Mouse (Mus musculus): ENCODE data around the gene Ssh2.

Gene Ssh2

DNA sequence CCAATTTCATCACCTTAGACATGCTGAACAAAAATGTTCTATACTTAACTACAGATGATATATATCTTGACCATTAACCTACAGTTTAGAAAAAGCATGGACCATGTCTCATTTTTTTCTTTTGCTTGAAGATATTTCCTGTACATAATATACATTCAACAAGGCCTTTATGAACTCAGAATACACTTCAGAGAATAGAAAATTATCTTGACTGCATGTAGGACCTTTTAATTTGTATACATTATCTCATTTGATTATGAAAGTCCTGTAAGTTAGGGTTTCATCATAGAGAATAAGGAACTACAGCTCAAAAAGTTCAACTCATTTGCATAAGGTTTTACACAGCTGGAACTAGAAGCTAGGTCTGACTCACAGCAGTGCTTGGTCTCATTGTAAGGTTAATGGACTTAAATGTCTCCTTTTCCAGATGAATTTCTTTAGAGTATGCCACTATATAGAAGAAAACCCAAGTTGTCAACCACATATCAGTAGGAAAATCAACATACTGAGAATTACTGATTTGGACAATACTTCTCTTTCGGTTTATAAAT lies 1.9 kb upstream of the Ssh2 start:
- Histone ChIP-seq H3K4me3 (replicated peaks; ENCODE audit: low read length) (no peak overlapping the region), H3K36me3 (ENCODE audit: insufficient read depth, low read length) (no peaks in the 10 kb centered on the region), H3K9me3 (ENCODE audit: low read length) (no peaks in the 10 kb centered on the region), H3K4me1 (replicated peaks; ENCODE audit: low read depth, low read length) (peaks cover 13% of the 10 kb centered on the region), H3K27me3 (ENCODE audit: insufficient read depth, low read length) (peaks cover 19% of the 10 kb centered on the region)
- no peak for TF ChIP-seq CTCF (conservative IDR thresholded peaks at IDR 0.05; ENCODE audit: low read length)
- TF ChIP-seq NANOG (IDR thresholded peaks at IDR 0.05; ENCODE audit: borderline replicate concordance, low read length), result no peak
- TF ChIP-seq POU5F1 (IDR thresholded peaks at IDR 0.05; ENCODE audit: borderline replicate concordance, low read length), result no peak

- H3K9me3 ChIP-seq (ENCODE audit: low read length), result no peaks in the 10 kb centered on the region
- no peak for TF ChIP-seq NANOG (IDR thresholded peaks at IDR 0.05; ENCODE audit: borderline replicate concordance, low read length)
- TF ChIP-seq CTCF (conservative IDR thresholded peaks at IDR 0.05; ENCODE audit: low read length), result peak; percentile 39; the same call in 1 of the 2 replicates
- no peak for TF ChIP-seq POU5F1 (IDR thresholded peaks at IDR 0.05; ENCODE audit: borderline replicate concordance, low read length)
- H3K4me3 ChIP-seq (replicated peaks; ENCODE audit: low read length), result no peak overlapping the region
- H3K36me3 ChIP-seq (ENCODE audit: insufficient read depth, low read length), result no peaks in the 10 kb centered on the region
- H3K4me1 ChIP-seq (replicated peaks; ENCODE audit: low read depth, low read length), result peaks cover 13% of the 10 kb centered on the region
- peaks cover 19% of the 10 kb centered on the region for H3K27me3 ChIP-seq (ENCODE audit: insufficient read depth, low read length)
Measured at GRCm38 (mm10) chr11:77214755-77215154, 1.3 kb upstream of the Ssh2 start.

- TF ChIP-seq POU5F1 (IDR thresholded peaks at IDR 0.05; ENCODE audit: borderline replicate concordance, low read length) (no peak), CTCF (conservative IDR thresholded peaks at IDR 0.05; ENCODE audit: low read length) (no peak), NANOG (IDR thresholded peaks at IDR 0.05; ENCODE audit: borderline replicate concordance, low read length) (no peak)
- Histone ChIP-seq H3K36me3 (ENCODE audit: insufficient read depth, low read length) (no peaks in the 10 kb centered on the region), H3K4me3 (replicated peaks; ENCODE audit: low read length) (peak overlapping the region; percentile 94), H3K4me1 (replicated peaks; ENCODE audit: low read depth, low read length) (peaks cover 13% of the 10 kb centered on the region), H3K27me3 (ENCODE audit: insufficient read depth, low read length) (peaks cover 19% of the 10 kb centered on the region), H3K9me3 (ENCODE audit: low read length) (no peaks in the 10 kb centered on the region)
Measured at GRCm38 (mm10) chr11:77215483-77215882, 604 bp upstream of the Ssh2 start.

DNA sequence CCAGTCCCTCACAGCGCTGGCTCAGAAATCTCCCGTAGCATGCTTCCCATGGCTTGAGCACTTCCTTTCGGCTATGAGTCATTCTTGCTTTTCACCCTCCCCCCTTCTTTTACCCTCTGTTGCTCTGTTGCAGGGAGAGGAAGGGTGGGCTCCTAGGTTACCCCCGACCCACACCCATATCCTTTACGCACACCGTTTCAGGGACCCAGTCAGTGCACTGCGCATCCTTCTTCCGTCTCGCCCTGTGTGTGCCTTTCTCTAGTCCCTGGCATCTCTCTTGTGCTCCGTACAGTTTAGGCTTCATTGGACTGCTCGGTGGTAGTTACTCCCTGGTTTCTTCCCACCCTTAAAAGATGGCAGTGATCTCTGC lies 659 bp downstream of the Ssh2 start:
- Histone ChIP-seq H3K9me3 (ENCODE audit: low read length) (no peaks in the 10 kb centered on the region), H3K4me1 (replicated peaks; ENCODE audit: low read depth, low read length) (peaks cover 13% of the 10 kb centered on the region), H3K36me3 (ENCODE audit: insufficient read depth, low read length) (no peaks in the 10 kb centered on the region), H3K27me3 (ENCODE audit: insufficient read depth, low read length) (peaks cover 19% of the 10 kb centered on the region), H3K4me3 (replicated peaks; ENCODE audit: low read length) (peak overlapping the region; percentile 94)
- no peak for TF ChIP-seq POU5F1 (IDR thresholded peaks at IDR 0.05; ENCODE audit: borderline replicate concordance, low read length)
- TF ChIP-seq CTCF (conservative IDR thresholded peaks at IDR 0.05; ENCODE audit: low read length), result no peak
- no peak for TF ChIP-seq NANOG (IDR thresholded peaks at IDR 0.05; ENCODE audit: borderline replicate concordance, low read length)

- H3K4me1 ChIP-seq (replicated peaks; ENCODE audit: low read depth, low read length), result no peaks in the 10 kb centered on the region
- H3K27me3 ChIP-seq (ENCODE audit: insufficient read depth, low read length), result no peaks in the 10 kb centered on the region
- TF ChIP-seq CTCF (conservative IDR thresholded peaks at IDR 0.05; ENCODE audit: low read length), result no peak
- TF ChIP-seq POU5F1 (IDR thresholded peaks at IDR 0.05; ENCODE audit: borderline replicate concordance, low read length), result no peak
- TF ChIP-seq NANOG (IDR thresholded peaks at IDR 0.05; ENCODE audit: borderline replicate concordance, low read length), result no peak
- no peaks in the 10 kb centered on the region for H3K36me3 ChIP-seq (ENCODE audit: insufficient read depth, low read length)
- no peak overlapping the region for H3K4me3 ChIP-seq (replicated peaks; ENCODE audit: low read length)
- no peaks in the 10 kb centered on the region for H3K9me3 ChIP-seq (ENCODE audit: low read length)
Measured at GRCm38 (mm10) chr11:77230765-77231164, 14.7 kb downstream of the Ssh2 start.

GRCm38 (mm10) chr11:77231514-77231913 lies 15.4 kb downstream of the Ssh2 start:
- TF ChIP-seq POU5F1 (IDR thresholded peaks at IDR 0.05; ENCODE audit: borderline replicate concordance, low read length), result no peak
- TF ChIP-seq CTCF (conservative IDR thresholded peaks at IDR 0.05; ENCODE audit: low read length), result no peak
- no peak for TF ChIP-seq NANOG (IDR thresholded peaks at IDR 0.05; ENCODE audit: borderline replicate concordance, low read length)
- Histone ChIP-seq H3K36me3 (ENCODE audit: insufficient read depth, low read length) (no peaks in the 10 kb centered on the region), H3K4me3 (replicated peaks; ENCODE audit: low read length) (no peak overlapping the region), H3K27me3 (ENCODE audit: insufficient read depth, low read length) (no peaks in the 10 kb centered on the region), H3K9me3 (ENCODE audit: low read length) (no peaks in the 10 kb centered on the region), H3K4me1 (replicated peaks; ENCODE audit: low read depth, low read length) (no peaks in the 10 kb centered on the region)

DNA sequence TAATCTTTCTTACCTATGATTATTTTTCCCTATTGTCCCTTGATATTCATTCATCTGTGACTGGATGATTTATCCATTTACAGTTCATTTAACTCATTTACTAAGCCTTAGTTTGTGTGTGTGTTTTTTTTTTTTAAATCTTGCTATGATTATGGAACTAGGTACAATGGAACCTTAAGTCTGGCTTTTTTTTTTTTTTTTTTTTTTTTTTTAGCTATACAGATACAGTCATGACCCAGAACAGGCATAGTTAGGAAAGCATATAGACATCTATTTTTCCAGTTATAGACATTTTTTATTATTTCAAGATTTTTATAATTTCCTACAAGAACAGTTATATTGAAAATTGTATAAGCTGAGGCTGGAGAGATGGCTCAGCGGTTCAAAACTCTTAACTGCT lies 19.2 kb downstream of the Ssh2 start:
- no peaks in the 10 kb centered on the region for H3K36me3 ChIP-seq (ENCODE audit: insufficient read depth, low read length)
- H3K27me3 ChIP-seq (ENCODE audit: insufficient read depth, low read length), result no peaks in the 10 kb centered on the region
- H3K9me3 ChIP-seq (ENCODE audit: low read length), result no peaks in the 10 kb centered on the region
- no peaks in the 10 kb centered on the region for H3K4me1 ChIP-seq (replicated peaks; ENCODE audit: low read depth, low read length)
- no peak for TF ChIP-seq NANOG (IDR thresholded peaks at IDR 0.05; ENCODE audit: borderline replicate concordance, low read length)
- no peak for TF ChIP-seq CTCF (conservative IDR thresholded peaks at IDR 0.05; ENCODE audit: low read length)
- no peak for TF ChIP-seq POU5F1 (IDR thresholded peaks at IDR 0.05; ENCODE audit: borderline replicate concordance, low read length)
- no peak overlapping the region for H3K4me3 ChIP-seq (replicated peaks; ENCODE audit: low read length)

GRCm38 (mm10) chr11:77239658-77240345 lies 23.7 kb downstream of the Ssh2 start:
- no peaks in the 10 kb centered on the region for H3K9me3 ChIP-seq (ENCODE audit: low read length)
- H3K27me3 ChIP-seq (ENCODE audit: insufficient read depth, low read length), result no peaks in the 10 kb centered on the region
- no peak overlapping the region for H3K4me3 ChIP-seq (replicated peaks; ENCODE audit: low read length)
- no peaks in the 10 kb centered on the region for H3K36me3 ChIP-seq (ENCODE audit: insufficient read depth, low read length)
- no peaks in the 10 kb centered on the region for H3K4me1 ChIP-seq (replicated peaks; ENCODE audit: low read depth, low read length)
- TF ChIP-seq CTCF (conservative IDR thresholded peaks at IDR 0.05; ENCODE audit: low read length), result no peak
- TF ChIP-seq POU5F1 (IDR thresholded peaks at IDR 0.05; ENCODE audit: borderline replicate concordance, low read length), result no peak
- no peak for TF ChIP-seq NANOG (IDR thresholded peaks at IDR 0.05; ENCODE audit: borderline replicate concordance, low read length)
